Mouse (Mus musculus) midbrain, embryonic 16.5 days (tissue): ENCODE measurements around the gene Mrps9. TPM values are rescaled to one million over a fixed set of nuclear protein-coding genes. Genes with fewer than 3 reads are reported as not detected.

ENCODE experiments used
- ATAC-seq: fragments of 200-750 bp; cut with Nextera tagmentation; 2 replicates; pipeline ENCODE4 v1.8.0; 2017; ENCODE audit warnings: moderate TSS enrichment
- H3K27ac ChIP-seq: fragments of 300-500 bp; sonication (generic); 2 replicates; pipeline ENCODE4 v1.5.1; 2014; ENCODE audit warnings: mild to moderate bottlenecking, low read length, mixed read lengths
- H3K27me3 ChIP-seq: fragments of 300-500 bp; sonication (generic); 2 replicates; pipeline ENCODE4 v1.6.1; 2014; ENCODE audit warnings: low read depth, low read length, mixed read lengths; ENCODE audit not compliant: control insufficient read depth, insufficient read depth
- H3K36me3 ChIP-seq: fragments of 300-500 bp; sonication (generic); 2 replicates; pipeline ENCODE4 v1.6.1; 2014; ENCODE audit warnings: mild to moderate bottlenecking, low read length, moderate library complexity, mixed read lengths; ENCODE audit not compliant: control insufficient read depth, insufficient read depth
- H3K4me1 ChIP-seq: fragments of 300-500 bp; sonication (generic); 2 replicates; pipeline ENCODE4 v1.6.1; 2014; ENCODE audit warnings: mild to moderate bottlenecking, low read length, mixed read lengths; ENCODE audit not compliant: control insufficient read depth, insufficient read depth
- H3K4me2 ChIP-seq: fragments of 300-500 bp; sonication (generic); 2 replicates; pipeline ENCODE4 v1.6.1; 2014; ENCODE audit warnings: mild to moderate bottlenecking, low read length, mixed read lengths
- H3K4me3 ChIP-seq: fragments of 300-500 bp; sonication (generic); 2 replicates; pipeline ENCODE4 v1.5.1; 2014; ENCODE audit warnings: low read depth, mild to moderate bottlenecking, low read length, moderate library complexity, mixed read lengths
- H3K9ac ChIP-seq: fragments of 300-500 bp; sonication (generic); 2 replicates; pipeline ENCODE4 v1.6.1; 2014; ENCODE audit warnings: low read depth, low read length, mixed read lengths
- H3K9me3 ChIP-seq: fragments of 300-500 bp; sonication (generic); replicated peaks from 2 replicates; pipeline ENCODE4 v1.6.1; 2014; ENCODE audit warnings: mild to moderate bottlenecking, low read length, mixed read lengths; ENCODE audit not compliant: control insufficient read depth, poor library complexity, severe bottlenecking
- WGBS: fragments of 180-500 bp; shearing (Covaris S2); extraction: QIAGEN DNeasy Blood & Tissue Kit; methylation state at CpG from one replicate; pipeline ENCODE4 v1.1.7; 2014; 5-methylcytosine and 5-hydroxymethylcytosine counted together
- polyA plus RNA-seq: library from polyadenylated mRNA; unstranded; fragments of >200 nt; fragmentation: Nextera tagmentation; extraction: Ambion mirVana; gene quantifications from 2 replicates; pipeline ENCODE4 v1.2.1, GENCODE M21; 2015

The Mrps9 gene
- polyA plus RNA-seq, 1 experiment from 2014 or later, result 31.8 TPM

GRCm38 (mm10) chr1:42888541-42889349 is 37.7 kb downstream of the Mrps9 start:
- H3K9me3 ChIP-seq, result no peaks in the 10 kb centered on the region
- H3K36me3 ChIP-seq, result no peaks in the 10 kb centered on the region
- 11% methylated on average over 22 of the region's 22 CpGs for WGBS
- no peaks in the 10 kb centered on the region for H3K27me3 ChIP-seq
- peak; percentile 79 for ATAC-seq
- peak overlapping the region; percentile 36 for H3K4me2 ChIP-seq
- H3K4me1 ChIP-seq, result peaks cover 18% of the 10 kb centered on the region
- peak overlapping the region; percentile 73 for H3K27ac ChIP-seq
- H3K4me3 ChIP-seq, result no peak overlapping the region
- H3K9ac ChIP-seq, result no peak overlapping the region

DNA sequence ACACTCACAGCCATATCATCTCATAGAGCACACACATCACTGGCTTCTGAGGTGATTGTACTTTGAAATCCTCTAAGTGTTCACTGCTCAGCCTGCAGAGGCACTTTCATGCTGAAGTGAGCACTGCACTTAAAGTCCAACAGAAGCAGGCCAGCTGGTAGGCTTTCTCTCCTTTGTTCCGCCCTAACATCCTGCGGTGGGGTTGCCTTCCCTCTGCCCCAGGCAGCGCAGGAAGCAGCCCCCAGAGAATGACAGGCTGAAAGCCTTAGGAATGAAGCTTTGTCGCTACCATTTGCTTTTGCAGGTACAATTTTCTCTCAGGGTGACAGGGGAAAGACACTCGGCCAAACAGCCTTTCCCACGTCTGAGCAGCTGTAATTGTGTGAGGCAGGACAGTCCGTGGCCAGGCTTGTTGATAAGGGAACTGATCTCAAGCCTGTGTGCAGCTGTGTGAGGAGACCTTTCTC is 38.4 kb downstream of the Mrps9 start:
- no peaks in the 10 kb centered on the region for H3K9me3 ChIP-seq
- WGBS, result 12% methylated on average over 7 of the region's 7 CpGs
- peak overlapping the region; percentile 23 for H3K4me2 ChIP-seq
- 0 out of 2 replicates have a peak overlapping the region, but pooled peaks have one; percentile 25 for H3K9ac ChIP-seq
- no peak overlapping the region for H3K4me3 ChIP-seq
- H3K27ac ChIP-seq, result peak overlapping the region; percentile 73
- peaks cover 18% of the 10 kb centered on the region for H3K4me1 ChIP-seq
- peak; percentile 70 for ATAC-seq
- no peaks in the 10 kb centered on the region for H3K27me3 ChIP-seq
- H3K36me3 ChIP-seq, result no peaks in the 10 kb centered on the region

DNA sequence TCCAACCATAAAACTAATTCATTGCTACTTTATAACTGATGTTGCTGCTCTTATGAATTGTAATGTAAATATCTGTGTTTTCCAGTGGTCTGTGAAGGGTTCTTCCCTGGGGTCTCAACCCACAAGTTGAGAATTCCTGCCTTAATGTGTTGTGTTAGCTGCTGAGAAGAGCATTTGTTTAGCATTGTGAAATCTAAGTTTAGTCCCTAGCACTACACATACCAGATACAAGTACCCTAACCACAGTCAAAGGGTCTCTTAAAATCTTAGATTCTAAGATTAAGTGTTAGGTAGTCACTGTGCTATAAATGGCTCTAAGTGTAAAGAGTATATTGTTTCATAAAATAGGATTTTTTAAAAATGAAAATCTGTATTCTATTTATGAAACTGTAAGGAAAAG is 43.7 kb downstream of the Mrps9 start:
- H3K36me3 ChIP-seq, result peaks cover 6% of the 10 kb centered on the region
- H3K27me3 ChIP-seq, result no peaks in the 10 kb centered on the region

DNA sequence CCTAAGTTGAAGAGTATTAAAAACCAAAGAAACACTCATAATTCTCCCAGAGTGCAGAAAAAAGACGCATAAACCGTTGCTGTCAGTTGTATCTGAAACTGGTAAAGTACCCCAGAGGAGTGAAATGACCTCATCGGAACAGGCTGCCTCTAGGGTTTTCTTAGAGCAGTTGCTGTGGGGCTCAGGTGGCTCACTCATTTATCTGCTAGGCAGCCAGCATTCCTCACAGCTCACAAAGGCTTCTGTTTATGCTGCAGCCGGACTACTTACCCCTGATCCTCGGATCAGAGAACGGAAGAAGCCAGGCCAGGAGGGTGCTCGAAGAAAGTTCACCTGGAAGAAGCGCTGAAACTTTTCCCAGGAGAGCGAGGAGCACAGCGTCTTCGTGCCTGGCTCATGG is 54.1 kb downstream of the Mrps9 start:
- 79% methylated on average over 11 of the region's 11 CpGs for WGBS
- Histone ChIP-seq H3K27ac (no peak overlapping the region), H3K27me3 (no peaks in the 10 kb centered on the region), H3K4me2 (no peak overlapping the region), H3K4me3 (no peak overlapping the region), H3K9ac (no peak overlapping the region), H3K9me3 (no peaks in the 10 kb centered on the region), H3K36me3 (peaks cover 6% of the 10 kb centered on the region; the same call in 1 of the 2 replicates), H3K4me1 (no peaks in the 10 kb centered on the region)
- ATAC-seq, result no peak

More for the DNA sequence above, 43.7 kb downstream of the Mrps9 start:
- Histone ChIP-seq H3K27ac (no peak overlapping the region), H3K9ac (no peak overlapping the region), H3K9me3 (no peaks in the 10 kb centered on the region), H3K4me1 (peaks cover 3% of the 10 kb centered on the region), H3K4me2 (no peak overlapping the region), H3K4me3 (no peak overlapping the region)
- ATAC-seq, result no peak

DNA sequence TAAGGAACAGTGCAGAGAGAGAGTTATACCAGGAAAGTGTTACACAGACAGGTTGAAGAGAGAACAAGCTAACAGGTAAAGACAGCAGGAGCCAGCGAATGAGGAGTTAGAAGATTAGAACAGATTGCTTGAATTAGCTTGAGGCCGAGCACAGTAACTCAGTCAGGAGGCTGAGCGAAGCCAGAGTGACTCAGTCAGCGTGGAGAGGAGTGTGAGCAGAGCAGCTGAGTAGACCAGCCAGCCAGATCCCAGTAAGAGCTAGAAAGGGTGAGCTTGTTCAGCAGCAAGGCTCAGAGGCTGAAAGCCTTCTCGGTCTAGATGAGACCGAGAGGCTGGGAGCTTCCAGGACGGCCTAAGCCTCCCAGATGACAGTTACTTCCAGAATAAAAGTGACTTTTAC is 55.7 kb downstream of the Mrps9 start:
- no peak overlapping the region for H3K9ac ChIP-seq
- H3K4me1 ChIP-seq, result no peaks in the 10 kb centered on the region
- H3K4me2 ChIP-seq, result no peak overlapping the region
- no peaks in the 10 kb centered on the region for H3K9me3 ChIP-seq
- H3K36me3 ChIP-seq, result no peaks in the 10 kb centered on the region
- 78% methylated on average over 7 of the region's 7 CpGs for WGBS
- no peaks in the 10 kb centered on the region for H3K27me3 ChIP-seq
- ATAC-seq, result no peak
- H3K27ac ChIP-seq, result no peak overlapping the region
- H3K4me3 ChIP-seq, result no peak overlapping the region

DNA sequence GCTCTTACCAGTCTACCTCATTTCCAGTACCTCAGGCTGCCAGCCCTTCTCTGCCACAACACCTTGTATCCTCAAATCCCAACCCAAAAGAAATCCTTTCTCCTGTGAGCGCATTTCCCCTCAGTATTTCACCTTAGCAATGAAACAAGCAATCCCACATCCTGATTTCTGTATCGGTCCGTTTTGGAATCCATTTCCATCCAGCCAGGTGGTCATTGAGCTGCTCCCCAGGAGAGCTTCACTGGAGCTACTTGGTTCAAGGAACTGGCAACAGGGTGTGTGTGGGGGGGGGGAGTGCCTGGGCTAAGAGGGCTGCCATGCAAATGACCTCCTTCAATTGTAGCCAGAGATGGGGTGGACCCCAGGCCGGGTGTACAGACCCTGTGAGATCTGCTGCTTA is 56.1 kb downstream of the Mrps9 start:
- H3K4me3 ChIP-seq, result no peak overlapping the region
- ATAC-seq, result no peak
- 40% methylated on average over 4 of the region's 4 CpGs for WGBS

GRCm38 (mm10) chr1:42915062-42915461 is 64.0 kb downstream of the Mrps9 start:
- H3K36me3 ChIP-seq, result no peaks in the 10 kb centered on the region
- WGBS, result 11% methylated on average over 4 of the region's 4 CpGs
- peak; percentile 91 for ATAC-seq
- H3K4me3 ChIP-seq, result no peak overlapping the region
- no peaks in the 10 kb centered on the region for H3K4me1 ChIP-seq
- no peak overlapping the region for H3K27ac ChIP-seq
- no peak overlapping the region for H3K9ac ChIP-seq
- no peak overlapping the region for H3K4me2 ChIP-seq
- no peaks in the 10 kb centered on the region for H3K9me3 ChIP-seq
- no peaks in the 10 kb centered on the region; the same call in 1 of the 2 replicates for H3K27me3 ChIP-seq

More for the DNA sequence above, 56.1 kb downstream of the Mrps9 start:
- H3K4me2 ChIP-seq, result no peak overlapping the region
- no peaks in the 10 kb centered on the region for H3K27me3 ChIP-seq
- H3K4me1 ChIP-seq, result no peaks in the 10 kb centered on the region
- H3K27ac ChIP-seq, result no peak overlapping the region
- H3K9ac ChIP-seq, result no peak overlapping the region
- no peaks in the 10 kb centered on the region for H3K9me3 ChIP-seq
- no peaks in the 10 kb centered on the region for H3K36me3 ChIP-seq

GRCm38 (mm10) chr1:42916719-42917118 is 65.7 kb downstream of the Mrps9 start:
- H3K36me3 ChIP-seq, result no peaks in the 10 kb centered on the region
- H3K4me2 ChIP-seq, result no peak overlapping the region
- H3K4me3 ChIP-seq, result no peak overlapping the region
- H3K4me1 ChIP-seq, result no peaks in the 10 kb centered on the region
- no peaks in the 10 kb centered on the region; the same call in 1 of the 2 replicates for H3K27me3 ChIP-seq
- H3K9ac ChIP-seq, result no peak overlapping the region
- ATAC-seq, result no peak
- no peaks in the 10 kb centered on the region for H3K9me3 ChIP-seq
- 82% methylated on average over 7 of the region's 7 CpGs for WGBS
- H3K27ac ChIP-seq, result no peak overlapping the region

DNA sequence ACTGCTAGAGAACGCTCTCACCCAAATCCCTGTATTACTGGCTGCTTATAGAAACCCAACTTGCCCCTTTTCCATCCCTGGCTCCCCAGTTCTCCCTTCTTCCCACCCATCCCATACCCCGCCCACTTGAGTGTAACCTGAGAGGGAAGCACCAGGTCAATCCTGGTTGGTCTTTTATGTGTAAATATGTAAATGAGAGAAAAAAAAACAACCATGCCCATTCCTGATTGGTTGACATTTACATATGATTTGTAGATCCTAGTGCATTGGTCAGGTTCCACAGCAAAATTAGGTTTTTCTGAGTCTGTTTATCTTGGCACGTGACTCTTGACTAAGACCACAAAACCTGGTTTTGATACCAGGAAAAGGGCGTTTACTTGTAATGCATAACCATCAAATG is 66.9 kb downstream of the Mrps9 start:
- no peaks in the 10 kb centered on the region; the same call in 1 of the 2 replicates for H3K27me3 ChIP-seq
- H3K4me1 ChIP-seq, result no peaks in the 10 kb centered on the region
- H3K4me3 ChIP-seq, result no peak overlapping the region
- H3K9me3 ChIP-seq, result no peaks in the 10 kb centered on the region
- WGBS, result 25% methylated on average over 4 of the region's 4 CpGs
- no peaks in the 10 kb centered on the region for H3K36me3 ChIP-seq
- no peak overlapping the region for H3K9ac ChIP-seq
- no peak overlapping the region for H3K4me2 ChIP-seq
- ATAC-seq, result no peak
- no peak overlapping the region for H3K27ac ChIP-seq
